Comparison of ENCODE assay signal across 11 mouse cellular contexts in genomic region chr17:3218916-3219315, GRCm38 (mm10).
DNase-seq lines count a peak whose midpoint lies in the region; ATAC-seq and TF ChIP-seq lines count a peak whose summit lies in the region.
"Had no signal": no experiment of that assay in that cellular context is flagged by ENCODE, and none has a peak within 500 bp of the region (broad histone marks: within the 10 kb centered on the region; RNA-seq: fewer than 3 reads in every experiment).

No protein-coding gene starts in this region.

- no peak for DNase-seq in gastrocnemius, adult 2 months
- no peak for DNase-seq in gastrocnemius, postnatal 25 days
- no peak for DNase-seq in neural tube, embryonic 10.5 days (ENCODE audit: extremely low spot score, low spot score)
- peak; percentile 58 for DNase-seq in layer of hippocampus, adult 9-10 months (ENCODE audit: low spot score)
- DNase-seq in telencephalon, adult 2 months (ENCODE audit: low read depth, low spot score), result peak; percentile 74
- no peak for DNase-seq in testis, postnatal 14 days (ENCODE audit: low spot score)
- DNase-seq in thymus, postnatal 36 days, result no peak
- DNase-seq: cerebellum, adult 8-10 months had no signal

- 66% methylated on average over 5 of the region's 5 CpGs for WGBS in neural tube, embryonic 15.5 days

- peaks cover 8% of the 10 kb centered on the region; the same call in 1 of the 2 replicates for H3K36me3 ChIP-seq in neural tube, embryonic 15.5 days

- peak overlapping the region; percentile 35 for H3K27ac ChIP-seq in gastrocnemius, adult 2 months
- H3K27ac ChIP-seq in neural tube, embryonic 15.5 days (replicated peaks), result 0 out of 2 replicates have a peak overlapping the region, but pooled peaks have one; percentile 19
- H3K27ac ChIP-seq: heart, embryonic 13.5 days; neural tube, embryonic 12.5 days had no signal

- no peak overlapping the region for H3K4me2 ChIP-seq in neural tube, embryonic 15.5 days
- H3K4me2 ChIP-seq: heart, embryonic 13.5 days; neural tube, embryonic 12.5 days had no signal

- no peak overlapping the region for H3K9ac ChIP-seq in neural tube, embryonic 15.5 days (replicated peaks)
- H3K9ac ChIP-seq: heart, embryonic 13.5 days; neural tube, embryonic 12.5 days had no signal

- intact Hi-C loops in gastrocnemius, adult 2 months (cut with DNase I), result no loop called here

- no peak for TF ChIP-seq CTCF in gastrocnemius, adult 2 months (IDR thresholded peaks at IDR 0.05)

- ATAC-seq in neural tube, embryonic 15.5 days (ENCODE audit: low FRiP score), result no peak; the same call in 1 of the 2 replicates

- no peaks in the 10 kb centered on the region for H3K27me3 ChIP-seq in neural tube, embryonic 15.5 days (replicated peaks)
- H3K27me3 ChIP-seq: heart, embryonic 13.5 days; neural tube, embryonic 12.5 days had no signal

- peaks cover 13% of the 10 kb centered on the region; the same call in 1 of the 2 replicates for H3K4me1 ChIP-seq in neural tube, embryonic 15.5 days
- H3K4me1 ChIP-seq: neural tube, embryonic 12.5 days had no signal

- H3K4me3 ChIP-seq in gastrocnemius, adult 2 months, result no peak overlapping the region
- H3K4me3 ChIP-seq in neural tube, embryonic 15.5 days (replicated peaks), result no peak overlapping the region
- H3K4me3 ChIP-seq: heart, embryonic 13.5 days; neural tube, embryonic 12.5 days had no signal

- no peaks in the 10 kb centered on the region for H3K9me3 ChIP-seq in neural tube, embryonic 15.5 days (replicated peaks)
- H3K9me3 ChIP-seq: heart, embryonic 13.5 days; neural tube, embryonic 12.5 days had no signal

Comparison
In these comparisons a context has a peak if more than half of its experiments do, and no peak if none do; other contexts are left out.
1. DNase-seq: peak in layer of hippocampus, adult 9-10 months (single experiment) and telencephalon, adult 2 months (single experiment); none in gastrocnemius, adult 2 months (single experiment), gastrocnemius, postnatal 25 days (single experiment), neural tube, embryonic 10.5 days (single experiment), testis, postnatal 14 days (single experiment) and thymus, postnatal 36 days (0 of 2).